Mouse (Mus musculus) MEL (cell line): ENCODE results near the gene Cib4. TPM values are rescaled to one million over a fixed set of nuclear protein-coding genes. Genes with fewer than 3 reads are reported as not detected.

Source experiments
- DNase-seq: peaks from one replicate; pipeline ENCODE4 v3.0.0; 2011; ENCODE audit warnings: low read depth, low spot score
- H3K27ac ChIP-seq: 2 replicates; pipeline ENCODE4 v1.5.1; 2012; ENCODE audit warnings: low read depth, mild to moderate bottlenecking, control low read depth, low read length, moderate library complexity; ENCODE audit not compliant: control insufficient read depth
- H3K27me3 ChIP-seq, 2 experiments: fragments of 150-350 bp in 1 of 2; sonication (generic) in 1 of 2; 2 replicates each; pipeline ENCODE4 v1.6.1; 2012; ENCODE audit warnings: low read length in 2 of 2, mild to moderate bottlenecking in 2 of 2, improper control_type of control experiment in 1 of 2, moderate library complexity in 1 of 2; ENCODE audit not compliant: insufficient read depth in 2 of 2, control insufficient read depth in 1 of 2
- H3K36me3 ChIP-seq, 2 experiments: 2 replicates each; pipeline ENCODE4 v1.6.1; 2012 to 2014; ENCODE audit warnings: low read length in 2 of 2, improper control_type of control experiment in 1 of 2, inconsistent platforms in 1 of 2, mild to moderate bottlenecking in 1 of 2; ENCODE audit not compliant: insufficient read depth in 2 of 2, control insufficient read depth in 1 of 2
- H3K4me1 ChIP-seq, 2 experiments: fragments of 150-350 bp in 1 of 2; sonication (generic) in 1 of 2; 2 replicates each; pipeline ENCODE4 v1.6.1; 2012; ENCODE audit warnings: low read length in 2 of 2, improper control_type of control experiment in 1 of 2, mild to moderate bottlenecking in 1 of 2; ENCODE audit not compliant: insufficient read depth in 2 of 2, control insufficient read depth in 1 of 2
- H3K4me3 ChIP-seq, 2 experiments: fragments of 150-350 bp in 1 of 2; sonication (generic) in 1 of 2; 2 replicates each; pipeline ENCODE4 v1.5.1; 2012; ENCODE audit warnings: low read depth in 2 of 2, low read length in 2 of 2, mild to moderate bottlenecking in 2 of 2, moderate library complexity in 2 of 2, control low read depth in 1 of 2, improper control_type of control experiment in 1 of 2; ENCODE audit not compliant: control insufficient read depth in 1 of 2, insufficient read depth in 1 of 2
- H3K79me2 ChIP-seq: 2 replicates; pipeline ENCODE4 v1.6.1; 2012; ENCODE audit warnings: mild to moderate bottlenecking, low read length, moderate library complexity; ENCODE audit not compliant: control insufficient read depth, poor library complexity, insufficient read depth
- H3K9ac ChIP-seq: 2 replicates; pipeline ENCODE4 v1.6.1; 2012; ENCODE audit warnings: low read depth, mild to moderate bottlenecking, control low read depth, low read length, moderate library complexity; ENCODE audit not compliant: control insufficient read depth, poor library complexity, severe bottlenecking
- H3K9me3 ChIP-seq: fragments of 150-350 bp; sonication (generic); replicated peaks from 2 replicates; pipeline ENCODE4 v1.6.1; 2012; ENCODE audit warnings: mild to moderate bottlenecking, low read length, improper control_type of control experiment, moderate library complexity; ENCODE audit not compliant: insufficient read depth
- BHLHE40 ChIP-seq: IDR thresholded peaks from 2 replicates; pipeline ENCODE4 v1.6.1; 2012; ENCODE audit warnings: low read depth, mild to moderate bottlenecking, inconsistent platforms, low read length, improper control_type of control experiment, borderline replicate concordance
- EP300 ChIP-seq, 2 experiments: IDR thresholded peaks; 2 replicates each; pipeline ENCODE4 v1.6.1; 2011; ENCODE audit warnings: improper control_type of control experiment in 2 of 2, low read length in 2 of 2, low read depth in 1 of 2, mild to moderate bottlenecking in 1 of 2
- ETS1 ChIP-seq: IDR thresholded peaks from 2 replicates; pipeline ENCODE4 v1.6.1; 2012; ENCODE audit warnings: low read depth, mild to moderate bottlenecking, inconsistent platforms, low read length, improper control_type of control experiment, moderate library complexity
- GATA1 ChIP-seq: IDR thresholded peaks from 2 replicates; pipeline ENCODE4 v1.6.1; 2011; ENCODE audit warnings: low read depth, low read length, improper control_type of control experiment
- KAT2A ChIP-seq: conservative IDR thresholded peaks from 2 replicates; pipeline ENCODE4 v1.6.1; 2012; ENCODE audit warnings: low read depth, low read length, improper control_type of control experiment, inconsistent platforms
- MAFK ChIP-seq: IDR thresholded peaks from 2 replicates; pipeline ENCODE4 v1.6.1; 2011; ENCODE audit warnings: low read depth, mild to moderate bottlenecking, low read length, improper control_type of control experiment, borderline replicate concordance
- MAX ChIP-seq: IDR thresholded peaks from 2 replicates; pipeline ENCODE4 v1.6.1; 2011; ENCODE audit warnings: low read length, improper control_type of control experiment
- MEF2A ChIP-seq: IDR thresholded peaks from 2 replicates; pipeline ENCODE4 v1.6.1; 2014; ENCODE audit warnings: low read depth, mild to moderate bottlenecking, inconsistent platforms, low read length, improper control_type of control experiment; ENCODE audit not compliant: poor library complexity, insufficient replicate concordance, severe bottlenecking; ENCODE audit errors: extremely low read depth
- MXI1 ChIP-seq: IDR thresholded peaks from 2 replicates; pipeline ENCODE4 v1.6.1; 2011; ENCODE audit warnings: mild to moderate bottlenecking, low read depth, low read length, improper control_type of control experiment
- MYB ChIP-seq: IDR thresholded peaks from 2 replicates; pipeline ENCODE4 v1.6.1; 2011; ENCODE audit warnings: mild to moderate bottlenecking, low read depth, low read length, improper control_type of control experiment
- NRF1 ChIP-seq: IDR thresholded peaks from 2 replicates; pipeline ENCODE4 v1.6.1; 2014; ENCODE audit warnings: low read depth, mild to moderate bottlenecking, inconsistent platforms, low read length, improper control_type of control experiment, moderate library complexity; ENCODE audit not compliant: poor library complexity, insufficient read depth, severe bottlenecking
- POLR2A ChIP-seq, 2 experiments: IDR thresholded peaks; 2 replicates each; pipeline ENCODE4 v1.6.1; 2011 to 2012; ENCODE audit warnings: low read length in 2 of 2, mild to moderate bottlenecking in 2 of 2, control low read depth in 1 of 2, improper control_type of control experiment in 1 of 2, low read depth in 1 of 2, moderate library complexity in 1 of 2; ENCODE audit not compliant: control insufficient read depth in 1 of 2, insufficient read depth in 1 of 2, poor library complexity in 1 of 2
- POLR2AphosphoS2 ChIP-seq: IDR thresholded peaks from 2 replicates; pipeline ENCODE4 v1.6.1; 2011; ENCODE audit warnings: low read length, improper control_type of control experiment
- POLR2AphosphoS5 ChIP-seq: IDR thresholded peaks from 2 replicates; pipeline ENCODE4 v1.6.1; 2012; ENCODE audit warnings: low read depth, borderline replicate concordance, mild to moderate bottlenecking, inconsistent platforms, low read length, moderate library complexity, mixed read lengths
- RAD21 ChIP-seq: IDR thresholded peaks from 2 replicates; pipeline ENCODE4 v1.6.1; 2011; ENCODE audit warnings: mild to moderate bottlenecking, low read depth, low read length, improper control_type of control experiment
- SMC3 ChIP-seq: IDR thresholded peaks from 2 replicates; pipeline ENCODE4 v1.6.1; 2011; ENCODE audit warnings: low read depth, low read length, improper control_type of control experiment
- TAL1 ChIP-seq: IDR thresholded peaks from 2 replicates; pipeline ENCODE4 v1.6.1; 2012; ENCODE audit warnings: mild to moderate bottlenecking, inconsistent platforms, low read length, moderate library complexity, mixed read lengths
- TCF12 ChIP-seq: IDR thresholded peaks from 2 replicates; pipeline ENCODE4 v1.6.1; 2014; ENCODE audit warnings: low read depth, mild to moderate bottlenecking, inconsistent platforms, low read length, improper control_type of control experiment, moderate library complexity
- UBTF ChIP-seq: IDR thresholded peaks from 2 replicates; pipeline ENCODE4 v1.6.1; 2012; ENCODE audit warnings: low read depth, mild to moderate bottlenecking, inconsistent platforms, low read length, improper control_type of control experiment, moderate library complexity, borderline replicate concordance; ENCODE audit not compliant: insufficient read depth
- ZKSCAN1 ChIP-seq: IDR thresholded peaks from 2 replicates; pipeline ENCODE4 v1.6.1; 2012; ENCODE audit warnings: low read depth, mild to moderate bottlenecking, inconsistent platforms, low read length, improper control_type of control experiment, moderate library complexity
- polyA plus RNA-seq, 2 experiments: library from polyadenylated mRNA; stranded (reverse) in 1 of 2; unstranded in 1 of 2; fragments of >175 nt in 1 of 2; fragments of >200 nt in 1 of 2; gene quantifications; 2 replicates each; pipeline versions ENCODE4 v1.2.1 to v1.2.4; 2012; ENCODE audit warnings: low replicate concordance in 2 of 2, low read depth in 1 of 2; ENCODE audit not compliant: insufficient read length in 2 of 2, insufficient read depth in 1 of 2, missing spikeins in 1 of 2
- total RNA-seq: library from RNA; depleted of rRNA; stranded (reverse); fragments of 300-350 nt; gene quantifications from 2 replicates; pipeline ENCODE4 v1.2.3, GENCODE M21; 2012

The Cib4 gene
- total and polyA plus RNA-seq, 3 experiments = not detected

GRCm38 (mm10) chr5:30524213-30524612, 21.4 kb downstream of the Cib4 start:
- Histone ChIP-seq H3K4me1 (peaks cover 5 to 26% of the 10 kb centered on the region in 2 experiments), H3K79me2 (no peaks in the 10 kb centered on the region), H3K27me3 (peaks cover 5 to 12% of the 10 kb centered on the region in 2 experiments), H3K36me3 (peaks cover 0 to 16% of the 10 kb centered on the region in 2 experiments; a peak in 2 of 4 replicates), H3K9me3 (no peaks in the 10 kb centered on the region), H3K27ac (no peak overlapping the region), H3K4me3 (no peak overlapping the region), H3K9ac (no peak overlapping the region)
- peak; percentile 40 to 47; a peak in 1 of 4 replicates for TF ChIP-seq EP300 (IDR thresholded peaks at IDR 0.05; ENCODE audit: low read depth in 1 of 2, low read length in 2 of 2)
- 0 out of 2 replicates have a peak, but pooled peaks have one; percentile 27 for TF ChIP-seq MEF2A
- TF ChIP-seq MAFK = no peak
- TF ChIP-seq GATA1 = 0 out of 2 replicates have a peak, but pooled peaks have one; percentile 21
- no peak for TF ChIP-seq MYB
- 0 out of 2 replicates have a peak, but pooled peaks have one; percentile 24 for TF ChIP-seq TAL1
- peak; percentile 42 for DNase-seq

GRCm38 (mm10) chr5:30523131-30523530, 22.5 kb downstream of the Cib4 start:
- TF ChIP-seq BHLHE40 (no peak), KAT2A (no peak), ZKSCAN1 (no peak), POLR2AphosphoS2 (no peak), RAD21 (no peak), EP300 (IDR thresholded peaks at IDR 0.05; ENCODE audit: low read depth in 1 of 2, low read length in 2 of 2) (0 out of 4 replicates have a peak, but pooled peaks of 1 of the 2 experiments have one; percentile 12), MEF2A (no peak), TCF12 (no peak), POLR2AphosphoS5 (no peak), TAL1 (no peak), UBTF (no peak), MAX (no peak), ETS1 (peak; percentile 21; the same call in 1 of the 2 replicates), POLR2A (IDR thresholded peaks at IDR 0.05; ENCODE audit: control insufficient read depth in 1 of 2, insufficient read depth in 1 of 2, low read depth in 1 of 2, low read length in 2 of 2, poor library complexity in 1 of 2) (no peak), MXI1 (no peak), NRF1 (no peak), SMC3 (no peak), GATA1 (no peak)
- no peak overlapping the region for H3K9ac ChIP-seq
- no peak overlapping the region for H3K27ac ChIP-seq
- peaks cover 0 to 25% of the 10 kb centered on the region in 2 experiments; a peak in 2 of 4 replicates for H3K36me3 ChIP-seq
- no peak overlapping the region for H3K4me3 ChIP-seq
- H3K4me1 ChIP-seq = peaks cover 14 to 35% of the 10 kb centered on the region in 2 experiments
- H3K27me3 ChIP-seq = peaks cover 0 to 3% of the 10 kb centered on the region in 2 experiments; a peak in 3 of 4 replicates
- H3K79me2 ChIP-seq = no peaks in the 10 kb centered on the region
- H3K9me3 ChIP-seq = no peaks in the 10 kb centered on the region
- peak; percentile 15 for DNase-seq
